Mouse (Mus musculus): ENCODE measurements around the gene Gpd1.

DNA sequence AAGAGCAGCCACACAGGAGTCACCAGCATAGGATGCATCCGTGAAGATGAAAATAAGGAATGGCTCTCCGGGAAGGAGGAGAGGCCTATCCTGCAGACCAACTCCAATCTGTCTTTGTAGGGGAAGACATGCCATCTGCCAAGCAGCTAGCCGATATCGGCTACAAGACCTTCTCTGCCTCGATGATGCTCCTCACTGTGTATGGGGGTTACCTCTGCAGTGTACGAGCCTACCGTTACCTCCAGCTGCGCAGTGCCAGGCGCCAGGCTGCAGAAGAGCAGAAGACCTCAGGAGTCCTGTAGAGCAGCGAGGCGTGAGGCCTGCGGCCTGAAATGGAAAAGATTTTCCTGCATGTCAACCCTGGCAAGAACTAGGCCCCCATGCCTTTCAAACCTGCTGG is 10.2 kb downstream of the Gpd1 start:
- TF ChIP-seq CTCF (IDR thresholded peaks at IDR 0.05; ENCODE audit: borderline replicate concordance, control insufficient read depth, extremely low read depth, insufficient read depth, low read length, poor library complexity), result no peak
- no peak for TF ChIP-seq POLR2A (IDR thresholded peaks at IDR 0.05; ENCODE audit: control insufficient read depth, extremely low read depth, insufficient read depth, low read length, poor library complexity)

Measured in thymus, adult 2 months (tissue).